Mouse (Mus musculus): ENCODE data around the gene Large2.

The Large2 gene

DNA sequence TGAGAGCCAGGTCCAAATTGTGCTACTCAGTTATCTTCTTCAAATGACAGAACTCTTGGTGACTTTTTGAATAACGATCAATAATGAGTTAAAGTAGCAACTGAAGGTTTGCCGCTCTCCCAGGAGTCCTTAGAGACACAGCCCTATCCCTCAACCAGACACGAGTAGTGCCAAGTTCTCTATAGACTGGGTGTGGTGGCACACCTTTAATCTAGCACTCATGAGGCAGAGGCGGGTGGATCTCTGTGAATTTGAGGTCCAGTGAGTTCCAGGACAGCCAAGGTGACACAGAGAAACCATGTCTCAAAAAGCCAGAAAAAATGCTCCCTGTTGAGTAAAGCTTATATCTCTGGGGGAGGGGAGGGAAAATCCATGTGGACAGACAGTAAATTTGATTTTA, 47.1 kb downstream of the Large2 start:
- no peak for DNase-seq (ENCODE audit: low spot score)

DNA sequence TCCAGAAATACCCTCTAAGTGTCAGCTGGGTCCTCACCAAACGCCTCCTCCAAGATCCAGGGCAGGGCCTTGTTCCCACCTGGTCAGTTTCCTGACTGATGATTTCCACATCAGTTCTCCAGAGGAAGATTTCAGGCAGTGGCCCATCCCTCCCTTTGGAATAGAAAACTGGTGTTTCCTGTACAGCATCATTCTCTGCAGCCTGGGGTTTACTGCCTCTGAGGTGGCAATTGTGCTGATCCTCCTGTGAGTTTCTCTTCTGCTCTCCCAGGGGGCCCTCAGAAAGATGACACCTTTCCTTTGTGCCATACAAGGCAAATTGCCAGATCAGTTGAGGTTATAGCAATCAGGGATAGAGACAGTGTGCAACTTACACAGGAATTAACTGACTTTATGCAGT, 48.4 kb downstream of the Large2 start:
- DNase-seq (ENCODE audit: low spot score), result no peak

DNA sequence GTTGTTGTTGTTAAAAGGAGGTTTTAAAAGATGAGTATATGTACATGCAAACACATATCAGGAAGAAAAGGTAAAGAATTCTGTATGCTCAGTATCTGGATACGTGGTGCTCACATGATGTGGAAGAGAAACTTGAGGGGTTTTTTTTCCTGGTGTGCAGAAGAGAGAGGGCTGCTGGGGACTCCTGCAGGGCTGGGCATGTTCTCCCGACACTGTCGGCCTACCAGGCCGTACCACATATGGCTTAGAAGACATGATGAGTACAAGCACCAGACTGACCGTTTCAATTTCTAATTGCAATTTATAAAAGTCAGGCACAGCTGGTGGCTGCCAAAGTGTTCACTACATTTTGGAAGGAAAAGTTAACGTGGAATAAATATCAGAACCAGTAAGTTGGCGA, 49.0 kb downstream of the Large2 start:
- no peak for DNase-seq (ENCODE audit: low spot score)

DNA sequence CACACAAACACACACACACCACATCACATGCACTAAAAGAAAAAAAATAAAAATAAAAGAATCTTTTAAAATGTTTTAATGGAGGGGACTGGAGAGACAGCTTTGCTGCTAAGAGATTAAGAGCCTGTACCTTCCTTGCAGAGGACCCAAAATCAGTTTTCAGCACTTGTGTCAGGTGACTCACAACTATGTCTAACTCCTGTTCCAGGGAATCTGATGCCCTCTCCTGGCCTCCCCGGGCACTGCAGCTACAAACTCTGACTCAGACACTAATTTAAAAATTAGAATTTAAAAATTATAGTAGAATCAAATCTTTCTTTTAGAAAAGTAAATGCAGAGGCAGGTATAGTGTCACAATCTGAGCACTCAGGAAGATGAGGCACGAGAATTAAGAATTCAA, 52.0 kb downstream of the Large2 start:
- no peak for DNase-seq (ENCODE audit: low spot score)

DNA sequence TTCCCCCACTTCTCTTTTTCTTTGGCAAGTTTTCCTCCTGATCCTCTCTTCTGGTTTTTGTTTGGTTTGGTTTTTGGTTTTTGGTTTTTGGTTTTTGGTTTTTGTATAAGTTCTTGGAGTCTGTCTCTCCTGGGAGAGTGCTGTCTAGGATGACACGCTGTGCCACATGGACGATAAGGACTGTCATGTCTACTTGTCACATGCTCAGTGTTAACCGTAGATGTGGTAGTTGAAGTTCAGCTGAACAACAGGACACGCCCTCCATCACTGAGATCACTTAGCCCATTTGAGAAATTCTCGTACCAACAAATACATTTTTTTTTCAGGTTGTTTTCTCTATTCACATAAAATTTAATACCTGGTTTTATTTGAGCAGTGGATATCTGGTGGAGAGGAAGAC, 57.4 kb downstream of the Large2 start:
- no peak for DNase-seq (ENCODE audit: low spot score)

DNA sequence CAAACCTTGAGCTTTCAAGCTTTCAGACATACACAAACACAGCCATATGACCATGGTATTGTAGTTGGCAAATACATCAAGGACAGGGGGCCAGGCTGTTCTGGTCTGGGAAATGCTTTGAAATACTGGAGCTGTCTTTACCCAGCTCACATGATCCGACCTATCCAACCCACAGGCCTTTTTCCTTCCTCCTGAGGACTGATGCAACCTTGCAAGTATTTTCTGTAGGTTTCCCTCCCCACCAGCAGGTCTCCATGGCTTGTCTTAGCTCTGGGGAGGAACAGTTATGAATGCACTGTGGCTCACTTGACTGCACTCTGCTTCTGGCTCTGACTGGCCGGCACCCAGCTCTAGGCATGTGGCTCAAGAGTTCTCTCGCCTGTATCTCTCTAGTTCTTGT, 58.0 kb downstream of the Large2 start:
- DNase-seq (ENCODE audit: low spot score), result no peak
